Mouse (Mus musculus): ENCODE measurements at regions not wholly inside any gene's neighbourhood (a gene's known extent, or its start where the extent isn't known, plus 50 kb on each side); places are given as distances from the start of the nearest gene placed in this dataset.
A peak's percentile ranks its signal among the peaks of the same experiment; 100 is the strongest.

GRCm38 (mm10) chr4:70010466-70010865, 399.8 kb downstream of the Cdk5rap2 start:
- Histone ChIP-seq H3K36me3 (ENCODE audit: control insufficient read depth, insufficient read depth, low read length) (no peaks in the 10 kb centered on the region), H3K4me1 (ENCODE audit: control insufficient read depth, insufficient read depth, low read length) (no peaks in the 10 kb centered on the region), H3K4me2 (ENCODE audit: low read depth, low read length) (no peak overlapping the region), H3K4me3 (ENCODE audit: low read depth, low read length) (no peak overlapping the region), H3K27ac (ENCODE audit: low read depth, low read length) (no peak overlapping the region), H3K27me3 (ENCODE audit: control insufficient read depth, insufficient read depth, low read length) (no peaks in the 10 kb centered on the region), H3K9me3 (ENCODE audit: control insufficient read depth, low read length) (no peaks in the 10 kb centered on the region), H3K9ac (replicated peaks; ENCODE audit: low read depth, low read length) (no peak overlapping the region)
- 39% methylated on average over 1 of the region's 1 CpGs for WGBS
- ATAC-seq (ENCODE audit: low read depth), result no peak

- no peak overlapping the region for H3K27ac ChIP-seq (ENCODE audit: low read depth, low read length)
- no peaks in the 10 kb centered on the region for H3K27me3 ChIP-seq (ENCODE audit: control insufficient read depth, insufficient read depth, low read length)
- H3K4me2 ChIP-seq (ENCODE audit: low read depth, low read length), result no peak overlapping the region
- no peak overlapping the region for H3K9ac ChIP-seq (replicated peaks; ENCODE audit: low read depth, low read length)
- no peak overlapping the region for H3K4me3 ChIP-seq (ENCODE audit: low read depth, low read length)
- H3K9me3 ChIP-seq (ENCODE audit: control insufficient read depth, low read length), result no peaks in the 10 kb centered on the region
- ATAC-seq (ENCODE audit: low read depth), result no peak
- no peaks in the 10 kb centered on the region for H3K36me3 ChIP-seq (ENCODE audit: control insufficient read depth, insufficient read depth, low read length)
- no peaks in the 10 kb centered on the region for H3K4me1 ChIP-seq (ENCODE audit: control insufficient read depth, insufficient read depth, low read length)
These were observed 405.3 kb downstream of the Cdk5rap2 start for GRCm38 (mm10) chr4:70004966-70005365.

- H3K9ac ChIP-seq (replicated peaks; ENCODE audit: low read depth, low read length), result no peak overlapping the region
- H3K4me1 ChIP-seq (ENCODE audit: control insufficient read depth, insufficient read depth, low read length), result no peaks in the 10 kb centered on the region
- 71% methylated on average over 3 of the region's 3 CpGs for WGBS
- H3K36me3 ChIP-seq (ENCODE audit: control insufficient read depth, insufficient read depth, low read length), result no peaks in the 10 kb centered on the region
- no peak overlapping the region for H3K4me2 ChIP-seq (ENCODE audit: low read depth, low read length)
- H3K9me3 ChIP-seq (ENCODE audit: control insufficient read depth, low read length), result no peaks in the 10 kb centered on the region
- H3K27me3 ChIP-seq (ENCODE audit: control insufficient read depth, insufficient read depth, low read length), result no peaks in the 10 kb centered on the region
- no peak overlapping the region for H3K4me3 ChIP-seq (ENCODE audit: low read depth, low read length)
- H3K27ac ChIP-seq (ENCODE audit: low read depth, low read length), result no peak overlapping the region
- peak; percentile 31; the same call in 1 of the 2 replicates for ATAC-seq (ENCODE audit: low read depth)
These were observed 417.0 kb downstream of the Cdk5rap2 start for GRCm38 (mm10) chr4:69993226-69993625.

GRCm38 (mm10) chr4:69974208-69974607, 436.0 kb downstream of the Cdk5rap2 start:
- Histone ChIP-seq H3K4me2 (ENCODE audit: low read depth, low read length) (no peak overlapping the region), H3K36me3 (ENCODE audit: control insufficient read depth, insufficient read depth, low read length) (no peaks in the 10 kb centered on the region), H3K27me3 (ENCODE audit: control insufficient read depth, insufficient read depth, low read length) (no peaks in the 10 kb centered on the region), H3K9me3 (ENCODE audit: control insufficient read depth, low read length) (no peaks in the 10 kb centered on the region; the same call in 1 of the 2 replicates), H3K4me1 (ENCODE audit: control insufficient read depth, insufficient read depth, low read length) (no peaks in the 10 kb centered on the region), H3K9ac (replicated peaks; ENCODE audit: low read depth, low read length) (no peak overlapping the region), H3K27ac (ENCODE audit: low read depth, low read length) (no peak overlapping the region), H3K4me3 (ENCODE audit: low read depth, low read length) (no peak overlapping the region)
- no peak for ATAC-seq (ENCODE audit: low read depth)
- 38% methylated on average over 2 of the region's 2 CpGs for WGBS

GRCm38 (mm10) chr4:69973566-69973965, 436.7 kb downstream of the Cdk5rap2 start:
- no peak overlapping the region for H3K4me3 ChIP-seq (ENCODE audit: low read depth, low read length)
- no peak overlapping the region for H3K9ac ChIP-seq (replicated peaks; ENCODE audit: low read depth, low read length)
- 67% methylated on average over 6 of the region's 6 CpGs for WGBS
- no peak for ATAC-seq (ENCODE audit: low read depth)
- no peak overlapping the region for H3K27ac ChIP-seq (ENCODE audit: low read depth, low read length)
- no peaks in the 10 kb centered on the region for H3K27me3 ChIP-seq (ENCODE audit: control insufficient read depth, insufficient read depth, low read length)
- H3K36me3 ChIP-seq (ENCODE audit: control insufficient read depth, insufficient read depth, low read length), result no peaks in the 10 kb centered on the region
- H3K4me1 ChIP-seq (ENCODE audit: control insufficient read depth, insufficient read depth, low read length), result no peaks in the 10 kb centered on the region
- H3K9me3 ChIP-seq (ENCODE audit: control insufficient read depth, low read length), result no peaks in the 10 kb centered on the region; the same call in 1 of the 2 replicates
- no peak overlapping the region for H3K4me2 ChIP-seq (ENCODE audit: low read depth, low read length)

GRCm38 (mm10) chr4:69971721-69972120, 438.5 kb downstream of the Cdk5rap2 start:
- no peaks in the 10 kb centered on the region for H3K27me3 ChIP-seq (ENCODE audit: control insufficient read depth, insufficient read depth, low read length)
- no peaks in the 10 kb centered on the region for H3K4me1 ChIP-seq (ENCODE audit: control insufficient read depth, insufficient read depth, low read length)
- H3K36me3 ChIP-seq (ENCODE audit: control insufficient read depth, insufficient read depth, low read length), result no peaks in the 10 kb centered on the region
- H3K9ac ChIP-seq (replicated peaks; ENCODE audit: low read depth, low read length), result no peak overlapping the region
- no peak overlapping the region for H3K4me2 ChIP-seq (ENCODE audit: low read depth, low read length)
- no peak overlapping the region for H3K27ac ChIP-seq (ENCODE audit: low read depth, low read length)
- 73% methylated on average over 3 of the region's 3 CpGs for WGBS
- ATAC-seq (ENCODE audit: low read depth), result no peak
- H3K9me3 ChIP-seq (ENCODE audit: control insufficient read depth, low read length), result no peaks in the 10 kb centered on the region; the same call in 1 of the 2 replicates
- H3K4me3 ChIP-seq (ENCODE audit: low read depth, low read length), result no peak overlapping the region

- Histone ChIP-seq H3K36me3 (ENCODE audit: control insufficient read depth, insufficient read depth, low read length) (no peaks in the 10 kb centered on the region), H3K4me1 (ENCODE audit: control insufficient read depth, insufficient read depth, low read length) (no peaks in the 10 kb centered on the region), H3K27me3 (ENCODE audit: control insufficient read depth, insufficient read depth, low read length) (no peaks in the 10 kb centered on the region)
These were observed 441.8 kb downstream of the Cdk5rap2 start for GRCm38 (mm10) chr4:69968424-69968823.

More at GRCm38 (mm10) chr4:69968424-69968823, 441.8 kb downstream of the Cdk5rap2 start:
- H3K27ac ChIP-seq (ENCODE audit: low read depth, low read length), result no peak overlapping the region
- H3K9me3 ChIP-seq (ENCODE audit: control insufficient read depth, low read length), result no peaks in the 10 kb centered on the region
- ATAC-seq (ENCODE audit: low read depth), result no peak
- no peak overlapping the region for H3K4me3 ChIP-seq (ENCODE audit: low read depth, low read length)
- H3K9ac ChIP-seq (replicated peaks; ENCODE audit: low read depth, low read length), result no peak overlapping the region
- WGBS, result 90% methylated on average over 1 of the region's 1 CpGs
- no peak overlapping the region for H3K4me2 ChIP-seq (ENCODE audit: low read depth, low read length)

All from neural tube, embryonic 14.5 days (tissue).